Mouse (Mus musculus) lung, postnatal 0 days (tissue): ENCODE data around the gene Ercc5.

Source experiments
- CTCF ChIP-seq: IDR thresholded peaks from 2 replicates; pipeline ENCODE4 v1.5.1; 2016; ENCODE audit warnings: antibody characterized with exemption, mild to moderate bottlenecking
- EP300 ChIP-seq: IDR thresholded peaks from 2 replicates; pipeline ENCODE4 v1.6.1; 2016; ENCODE audit warnings: antibody characterized with exemption, mild to moderate bottlenecking, control low read depth

DNA sequence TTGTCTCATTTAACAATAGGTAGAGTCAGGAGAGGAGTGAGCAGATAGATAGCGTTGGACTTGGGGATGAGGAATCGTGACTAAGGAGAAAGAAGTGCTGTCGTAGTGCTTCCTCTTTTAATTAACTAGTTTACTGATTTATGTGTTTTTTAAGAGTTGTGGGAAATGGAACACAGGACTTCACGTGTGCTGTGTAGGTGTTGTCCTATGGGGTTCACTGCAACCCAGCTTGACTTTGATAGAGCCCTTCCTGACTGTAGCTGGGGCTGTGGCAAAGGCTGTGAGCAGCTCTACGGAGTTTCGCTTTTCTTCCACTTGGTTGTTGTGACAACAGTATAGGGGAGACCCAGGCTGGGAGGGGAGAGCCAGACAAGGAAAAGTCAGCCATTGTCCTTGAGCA is 10.8 kb downstream of the Ercc5 start:
- TF ChIP-seq EP300 (no peak), CTCF (no peak)
